In genomic region chr9:122501864-122502341, GRCm38 (mm10) we compare ENCODE assay signal across 14 mouse cellular contexts.
DNase-seq lines count a peak whose midpoint lies in the region; ATAC-seq and TF ChIP-seq lines count a peak whose summit lies in the region.
"Had no signal": no experiment of that assay in that cellular context is flagged by ENCODE, and none has a peak within 500 bp of the region (broad histone marks: within the 10 kb centered on the region; RNA-seq: fewer than 3 reads in every experiment).

No protein-coding gene starts in this region.

- H3K36me3 ChIP-seq in hindbrain, embryonic 15.5 days: no peaks in the 10 kb centered on the region
- no peaks in the 10 kb centered on the region for H3K36me3 ChIP-seq in midbrain, embryonic 13.5 days
- no peaks in the 10 kb centered on the region for H3K36me3 ChIP-seq in lung, postnatal 0 days (ENCODE audit: insufficient read depth, low read length)
- H3K36me3 ChIP-seq: heart, embryonic 15.5 days had no signal

- peak; percentile 27; the same call in 1 of the 2 replicates for ATAC-seq in hindbrain, embryonic 15.5 days (ENCODE audit: low FRiP score, low read depth)
- ATAC-seq in midbrain, embryonic 13.5 days: peak; percentile 34; the same call in 1 of the 2 replicates
- ATAC-seq in lung, postnatal 0 days: no peak
- no peak for ATAC-seq in monocyte, adult 5-6 weeks (replicated peaks; ENCODE audit: insufficient number of reproducible peaks, low FRiP score, low TSS enrichment, poor library complexity, severe bottlenecking)

- TF ChIP-seq EP300 in lung, postnatal 0 days (IDR thresholded peaks at IDR 0.05): no peak

- no peak overlapping the region for H3K9ac ChIP-seq in hindbrain, embryonic 15.5 days
- no peak overlapping the region for H3K9ac ChIP-seq in midbrain, embryonic 13.5 days (replicated peaks)
- no peak overlapping the region for H3K9ac ChIP-seq in lung, postnatal 0 days (replicated peaks; ENCODE audit: low read depth)
- H3K9ac ChIP-seq: heart, embryonic 15.5 days had no signal

- WGBS in hindbrain, embryonic 15.5 days: 33% methylated on average over 13 of the region's 13 CpGs
- 25% methylated on average over 13 of the region's 13 CpGs for WGBS in midbrain, embryonic 13.5 days
- 21% methylated on average over 13 of the region's 13 CpGs for WGBS in lung, postnatal 0 days

- no peak overlapping the region for H3K4me2 ChIP-seq in hindbrain, embryonic 15.5 days
- H3K4me2 ChIP-seq in midbrain, embryonic 13.5 days (replicated peaks): peak overlapping the region; percentile 14; the same call in 1 of the 2 replicates
- no peak overlapping the region for H3K4me2 ChIP-seq in lung, postnatal 0 days (replicated peaks; ENCODE audit: low read depth, low read length)
- H3K4me2 ChIP-seq: heart, embryonic 15.5 days; liver, embryonic 11.5 days had no signal

- TF ChIP-seq CTCF in lung, postnatal 0 days (IDR thresholded peaks at IDR 0.05): no peak

- peaks cover 14% of the 10 kb centered on the region for H3K4me1 ChIP-seq in hindbrain, embryonic 15.5 days (replicated peaks)
- H3K4me1 ChIP-seq in midbrain, embryonic 13.5 days (replicated peaks): peaks cover 8% of the 10 kb centered on the region; the same call in 1 of the 2 replicates
- no peaks in the 10 kb centered on the region for H3K4me1 ChIP-seq in lung, postnatal 0 days (ENCODE audit: insufficient read depth, low read depth, low read length)
- H3K4me1 ChIP-seq: heart, embryonic 15.5 days had no signal

- no peak overlapping the region for H3K4me3 ChIP-seq in hindbrain, embryonic 15.5 days
- H3K4me3 ChIP-seq in midbrain, embryonic 13.5 days (replicated peaks): no peak overlapping the region
- H3K4me3 ChIP-seq in lung, postnatal 0 days (ENCODE audit: low read depth, low read length): no peak overlapping the region
- H3K4me3 ChIP-seq: heart, embryonic 15.5 days; left cerebral cortex, adult 2 months had no signal

- peak; percentile 51 to 75 for DNase-seq in cerebellum, postnatal 14 days
- no peak for DNase-seq in cerebellum, adult 9-11 months
- DNase-seq in embryo, embryonic 10.5 days (ENCODE audit: low spot score): peak; percentile 18
- DNase-seq in kidney, postnatal 25 days: no peak
- no peak for DNase-seq in lung, postnatal 0 days (ENCODE audit: low spot score)
- DNase-seq: kidney, adult 2 months; lung, postnatal 4 days had no signal

- no peaks in the 10 kb centered on the region for H3K9me3 ChIP-seq in hindbrain, embryonic 15.5 days
- H3K9me3 ChIP-seq in midbrain, embryonic 13.5 days: no peaks in the 10 kb centered on the region
- H3K9me3 ChIP-seq in lung, postnatal 0 days (ENCODE audit: low read length): no peaks in the 10 kb centered on the region
- H3K9me3 ChIP-seq: heart, embryonic 15.5 days had no signal

- H3K27ac ChIP-seq in hindbrain, embryonic 15.5 days (replicated peaks): peak overlapping the region; percentile 43
- no peak overlapping the region for H3K27ac ChIP-seq in midbrain, embryonic 13.5 days
- no peak overlapping the region for H3K27ac ChIP-seq in lung, postnatal 0 days (ENCODE audit: low read length)
- H3K27ac ChIP-seq: heart, embryonic 15.5 days; left cerebral cortex, adult 2 months; stomach, postnatal 0 days had no signal

- no peaks in the 10 kb centered on the region for H3K27me3 ChIP-seq in hindbrain, embryonic 15.5 days
- H3K27me3 ChIP-seq in midbrain, embryonic 13.5 days: 0 out of 2 replicates have a peak, but pooled peaks cover 3% of the 10 kb centered on the region
- no peaks in the 10 kb centered on the region for H3K27me3 ChIP-seq in lung, postnatal 0 days (replicated peaks; ENCODE audit: insufficient read depth, low read length)
- H3K27me3 ChIP-seq: heart, embryonic 15.5 days had no signal

Comparison
In these comparisons a context has a peak if more than half of its experiments do, and no peak if none do; other contexts are left out.
1. DNase-seq: peak in cerebellum, postnatal 14 days (2 of 2) and embryo, embryonic 10.5 days (single experiment); none in cerebellum, adult 9-11 months (single experiment), kidney, postnatal 25 days (0 of 2) and lung, postnatal 0 days (single experiment).
2. ATAC-seq: peak in hindbrain, embryonic 15.5 days (single experiment) and midbrain, embryonic 13.5 days (single experiment); none in lung, postnatal 0 days (single experiment) and monocyte, adult 5-6 weeks (single experiment).